Mouse (Mus musculus): ENCODE measurements around the gene Crim1. TPM values are rescaled to one million over a fixed set of nuclear protein-coding genes. Genes with fewer than 3 reads are reported as not detected.

The Crim1 gene
- polyA plus RNA-seq, 1 experiment, result 54.2 TPM

DNA sequence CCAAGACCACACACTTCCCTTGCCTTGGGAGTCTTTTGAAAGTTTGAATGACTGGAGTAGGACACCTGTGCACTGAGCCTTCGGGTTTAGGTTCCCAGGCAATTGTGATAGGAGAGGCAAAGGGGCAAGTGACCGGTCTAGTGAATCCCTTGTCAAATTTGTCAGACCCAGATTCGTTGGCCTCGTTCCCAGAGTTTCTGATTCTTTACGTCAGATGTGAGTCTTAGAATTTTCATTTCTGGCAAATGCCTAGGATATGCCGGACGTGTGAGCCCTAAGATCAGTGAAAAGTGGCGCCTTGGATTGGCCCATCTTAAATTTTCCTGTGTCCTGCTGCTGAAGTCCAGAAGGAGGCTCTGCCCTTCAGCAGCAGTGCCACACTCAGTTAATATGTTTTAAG lies 71.7 kb downstream of the Crim1 start:
- peak; percentile 36 for DNase-seq
- 54% methylated on average over 8 of the region's 8 CpGs for WGBS
- peaks cover 26% of the 10 kb centered on the region for H3K4me1 ChIP-seq (ENCODE audit: control insufficient read depth, insufficient read depth, low read length)
- no peaks in the 10 kb centered on the region for H3K36me3 ChIP-seq (ENCODE audit: control insufficient read depth, insufficient read depth, low read length)
- H3K4me3 ChIP-seq (ENCODE audit: insufficient read depth, low read depth, low read length), result no peak overlapping the region
- TF ChIP-seq POLR2A (IDR thresholded peaks at IDR 0.05; ENCODE audit: low read depth, low read length) (no peak), CTCF (conservative IDR thresholded peaks at IDR 0.05; ENCODE audit: insufficient read depth, insufficient read length, low read depth, low read length) (no peak)
- no peak overlapping the region for H3K27ac ChIP-seq (ENCODE audit: insufficient read depth, low read depth, low read length)
- H3K27me3 ChIP-seq (replicated peaks; ENCODE audit: control insufficient read depth, insufficient read depth, low read length), result no peaks in the 10 kb centered on the region

DNA sequence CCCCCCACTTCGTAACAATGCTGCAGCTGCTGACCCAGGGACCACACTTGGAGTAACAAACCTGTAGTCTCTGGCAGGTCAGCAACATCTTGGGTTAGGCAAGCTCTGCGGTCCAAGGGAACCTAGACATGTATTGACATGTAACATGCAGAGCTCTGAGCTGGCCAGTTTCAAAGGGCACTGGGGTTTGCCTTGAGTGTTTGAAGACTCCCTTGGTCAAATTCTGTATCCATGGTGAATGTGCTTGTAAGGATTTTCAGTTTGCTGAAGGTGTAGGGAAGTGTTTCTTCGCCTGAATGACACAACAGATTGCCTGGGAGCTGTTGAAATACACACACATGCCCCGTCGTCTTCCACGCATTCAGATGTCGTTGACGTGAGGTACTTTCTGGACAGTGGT lies 72.1 kb downstream of the Crim1 start:
- H3K27ac ChIP-seq (ENCODE audit: insufficient read depth, low read depth, low read length), result peak overlapping the region; percentile 45; the same call in 1 of the 2 replicates
- H3K4me1 ChIP-seq (ENCODE audit: control insufficient read depth, insufficient read depth, low read length), result peaks cover 26% of the 10 kb centered on the region
- WGBS, result 63% methylated on average over 8 of the region's 8 CpGs
- no peaks in the 10 kb centered on the region for H3K27me3 ChIP-seq (replicated peaks; ENCODE audit: control insufficient read depth, insufficient read depth, low read length)
- DNase-seq, result peak; percentile 35
- no peaks in the 10 kb centered on the region for H3K36me3 ChIP-seq (ENCODE audit: control insufficient read depth, insufficient read depth, low read length)
- H3K4me3 ChIP-seq (ENCODE audit: insufficient read depth, low read depth, low read length), result no peak overlapping the region
- TF ChIP-seq POLR2A (IDR thresholded peaks at IDR 0.05; ENCODE audit: low read depth, low read length) (no peak), CTCF (conservative IDR thresholded peaks at IDR 0.05; ENCODE audit: insufficient read depth, insufficient read length, low read depth, low read length) (no peak)

DNA sequence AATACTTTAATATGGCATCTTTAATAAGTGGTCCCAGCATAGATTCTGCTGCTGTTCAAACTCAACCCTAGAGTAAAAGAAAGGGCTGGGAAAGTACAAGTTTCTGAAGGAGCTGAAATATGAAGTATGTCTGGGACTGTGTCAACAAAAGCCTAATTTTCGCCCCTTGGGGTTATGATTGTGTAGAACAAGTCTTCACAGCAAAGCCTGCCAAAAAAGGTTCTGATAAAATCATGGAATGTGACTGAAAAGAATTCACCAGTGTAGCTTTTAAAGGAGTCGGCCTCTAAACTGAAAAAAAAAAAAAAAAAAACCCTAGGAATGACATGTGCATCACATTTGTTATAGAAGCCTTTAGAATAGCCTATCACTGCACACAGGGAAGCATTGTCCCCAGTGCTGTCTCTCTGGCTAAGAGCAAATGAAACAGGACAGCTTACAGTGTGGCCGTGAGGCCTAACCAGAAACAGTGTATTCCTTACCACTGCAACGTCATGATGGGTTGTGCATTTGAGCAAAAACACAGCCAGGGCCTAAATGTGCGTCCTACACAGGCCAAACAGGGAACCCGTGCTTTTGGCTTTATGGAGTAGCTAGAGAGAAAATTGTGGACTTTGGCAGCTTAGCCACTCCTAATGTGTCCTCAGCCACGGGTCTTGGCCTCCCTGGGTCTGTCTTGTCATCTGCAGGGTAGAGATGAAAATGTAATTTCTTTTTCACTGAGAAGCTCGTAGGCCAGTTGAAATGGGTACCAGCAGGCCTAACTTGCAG lies 72.8 kb downstream of the Crim1 start:
- DNase-seq, result peak; percentile 71
- Histone ChIP-seq H3K4me3 (ENCODE audit: insufficient read depth, low read depth, low read length) (no peak overlapping the region), H3K27ac (ENCODE audit: insufficient read depth, low read depth, low read length) (peak overlapping the region; percentile 64), H3K4me1 (ENCODE audit: control insufficient read depth, insufficient read depth, low read length) (peaks cover 26% of the 10 kb centered on the region), H3K36me3 (ENCODE audit: control insufficient read depth, insufficient read depth, low read length) (no peaks in the 10 kb centered on the region), H3K27me3 (replicated peaks; ENCODE audit: control insufficient read depth, insufficient read depth, low read length) (no peaks in the 10 kb centered on the region)
- WGBS, result 38% methylated on average over 8 of the region's 8 CpGs
- TF ChIP-seq POLR2A (IDR thresholded peaks at IDR 0.05; ENCODE audit: low read depth, low read length), result no peak
- no peak for TF ChIP-seq CTCF (conservative IDR thresholded peaks at IDR 0.05; ENCODE audit: insufficient read depth, insufficient read length, low read depth, low read length)

DNA sequence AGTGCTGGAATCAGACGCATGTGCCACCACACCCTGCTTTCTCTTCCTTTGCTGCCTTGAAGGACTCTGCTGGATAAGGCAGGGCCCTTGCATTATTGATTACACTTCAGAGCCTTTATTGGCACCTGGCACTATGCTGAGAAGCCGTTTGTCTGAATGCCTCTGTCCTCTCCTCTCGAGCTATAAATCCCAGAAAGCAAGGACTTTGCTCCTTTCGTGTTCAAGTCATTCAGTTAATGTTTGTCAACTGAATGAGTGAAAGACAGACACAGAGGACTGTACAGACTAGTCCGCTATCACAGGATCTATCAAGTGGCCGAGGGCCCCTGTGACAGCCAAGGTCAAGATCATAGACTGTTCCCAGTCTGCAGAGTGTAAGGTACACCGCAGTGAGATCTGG lies 73.8 kb downstream of the Crim1 start:
- peak; percentile 69 for DNase-seq
- peak overlapping the region; percentile 41 for H3K27ac ChIP-seq (ENCODE audit: insufficient read depth, low read depth, low read length)
- no peak for TF ChIP-seq POLR2A (IDR thresholded peaks at IDR 0.05; ENCODE audit: low read depth, low read length)
- TF ChIP-seq CTCF (conservative IDR thresholded peaks at IDR 0.05; ENCODE audit: insufficient read depth, insufficient read length, low read depth, low read length), result no peak

DNA sequence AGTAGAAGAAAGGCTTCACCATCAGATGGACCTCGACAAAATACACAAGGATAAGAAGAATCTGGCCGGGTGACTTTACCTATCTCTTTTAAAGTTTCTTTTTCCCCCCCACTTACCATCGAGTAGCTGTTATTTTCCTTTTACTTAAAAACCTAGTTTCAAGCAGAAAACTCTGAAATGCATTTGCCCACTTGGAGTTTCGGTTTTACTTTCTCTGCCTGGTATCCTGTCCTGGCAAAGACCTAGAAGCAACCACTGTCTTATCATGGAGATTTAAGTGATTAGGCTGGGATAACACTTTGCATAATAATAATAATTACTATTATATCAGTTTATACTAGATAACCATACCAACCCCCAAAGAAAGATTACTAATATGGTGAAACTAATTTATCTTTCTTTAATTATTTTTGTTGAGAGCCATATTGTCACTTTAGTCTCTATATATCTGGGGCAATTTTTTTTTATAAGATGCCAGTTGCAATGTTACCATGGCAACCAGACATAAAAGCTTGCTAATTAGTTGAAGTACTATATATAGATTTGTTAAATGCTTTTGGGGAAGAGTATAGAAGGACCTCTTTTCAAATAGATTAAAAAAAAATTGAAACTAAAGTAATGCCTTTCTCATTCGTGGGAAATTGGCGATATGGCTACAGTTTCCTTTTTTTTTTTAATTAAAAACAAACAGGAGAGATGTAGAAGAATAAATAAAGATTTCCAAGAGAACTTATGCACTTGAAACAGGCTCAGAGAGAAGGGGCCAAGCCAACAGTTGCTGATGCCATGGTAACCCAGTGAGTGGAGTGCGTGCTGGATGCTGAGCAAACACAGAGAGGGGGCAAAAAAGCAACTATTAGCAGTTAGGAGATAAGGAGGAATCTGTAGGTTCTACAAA lies 74.8 kb downstream of the Crim1 start:
- peak; percentile 23 for DNase-seq
- Histone ChIP-seq H3K36me3 (ENCODE audit: control insufficient read depth, insufficient read depth, low read length) (no peaks in the 10 kb centered on the region), H3K27ac (ENCODE audit: insufficient read depth, low read depth, low read length) (0 out of 2 replicates have a peak overlapping the region, but pooled peaks have one; percentile 5), H3K4me1 (ENCODE audit: control insufficient read depth, insufficient read depth, low read length) (peaks cover 26% of the 10 kb centered on the region), H3K4me3 (ENCODE audit: insufficient read depth, low read depth, low read length) (no peak overlapping the region), H3K27me3 (replicated peaks; ENCODE audit: control insufficient read depth, insufficient read depth, low read length) (no peaks in the 10 kb centered on the region)
- WGBS, result 77% methylated on average over 7 of the region's 7 CpGs
- TF ChIP-seq CTCF (conservative IDR thresholded peaks at IDR 0.05; ENCODE audit: insufficient read depth, insufficient read length, low read depth, low read length) (no peak), POLR2A (IDR thresholded peaks at IDR 0.05; ENCODE audit: low read depth, low read length) (no peak)

More for the DNA sequence above, 73.8 kb downstream of the Crim1 start:
- no peaks in the 10 kb centered on the region for H3K27me3 ChIP-seq (replicated peaks; ENCODE audit: control insufficient read depth, insufficient read depth, low read length)
- H3K4me3 ChIP-seq (ENCODE audit: insufficient read depth, low read depth, low read length), result no peak overlapping the region
- peaks cover 26% of the 10 kb centered on the region for H3K4me1 ChIP-seq (ENCODE audit: control insufficient read depth, insufficient read depth, low read length)
- WGBS, result 46% methylated on average over 7 of the region's 7 CpGs
- no peaks in the 10 kb centered on the region for H3K36me3 ChIP-seq (ENCODE audit: control insufficient read depth, insufficient read depth, low read length)

DNA sequence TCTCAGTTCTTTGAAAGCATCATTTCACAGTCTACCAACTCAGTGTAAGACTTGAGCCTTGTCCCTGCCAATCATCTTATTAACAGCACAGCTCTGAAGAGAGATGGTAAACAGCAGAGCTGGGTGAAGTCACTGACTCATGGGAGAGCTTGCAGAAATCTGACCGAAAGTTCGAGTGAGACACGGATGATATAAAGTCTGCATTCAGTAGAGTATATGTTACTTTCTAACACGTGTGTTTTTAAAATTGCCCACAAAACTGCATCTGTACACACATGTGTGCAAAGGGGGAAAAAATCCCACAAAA lies 75.4 kb downstream of the Crim1 start:
- 81% methylated on average over 4 of the region's 4 CpGs for WGBS
- H3K36me3 ChIP-seq (ENCODE audit: control insufficient read depth, insufficient read depth, low read length), result no peaks in the 10 kb centered on the region
- no peak for TF ChIP-seq POLR2A (IDR thresholded peaks at IDR 0.05; ENCODE audit: low read depth, low read length)
- TF ChIP-seq CTCF (conservative IDR thresholded peaks at IDR 0.05; ENCODE audit: insufficient read depth, insufficient read length, low read depth, low read length), result no peak
- no peak overlapping the region for H3K4me3 ChIP-seq (ENCODE audit: insufficient read depth, low read depth, low read length)
- no peak for DNase-seq
- H3K27me3 ChIP-seq (replicated peaks; ENCODE audit: control insufficient read depth, insufficient read depth, low read length), result no peaks in the 10 kb centered on the region
- H3K27ac ChIP-seq (ENCODE audit: insufficient read depth, low read depth, low read length), result no peak overlapping the region
- H3K4me1 ChIP-seq (ENCODE audit: control insufficient read depth, insufficient read depth, low read length), result peaks cover 26% of the 10 kb centered on the region

DNA sequence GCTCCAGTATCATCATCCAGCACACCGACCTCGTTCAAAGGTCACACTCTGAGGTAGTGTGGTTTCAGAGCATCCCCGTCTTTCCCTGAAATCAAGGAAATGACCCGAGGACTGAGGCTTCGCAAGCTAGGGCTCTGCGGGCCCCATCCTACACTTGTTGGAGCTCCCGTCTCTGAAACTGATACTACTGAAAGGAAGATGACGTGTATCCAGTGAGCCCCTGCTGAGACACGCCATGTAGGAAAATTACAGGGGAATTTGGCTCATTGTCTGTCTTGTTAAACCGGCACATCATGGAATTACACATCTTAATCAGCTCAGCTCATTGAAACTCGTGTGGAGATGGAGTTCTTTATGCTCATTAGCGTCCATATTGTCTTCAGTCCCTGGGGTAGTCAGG lies 79.1 kb downstream of the Crim1 start:
- DNase-seq, result no peak
- H3K27me3 ChIP-seq (replicated peaks; ENCODE audit: control insufficient read depth, insufficient read depth, low read length), result no peaks in the 10 kb centered on the region
- no peaks in the 10 kb centered on the region for H3K36me3 ChIP-seq (ENCODE audit: control insufficient read depth, insufficient read depth, low read length)
- H3K4me3 ChIP-seq (ENCODE audit: insufficient read depth, low read depth, low read length), result no peak overlapping the region
- 73% methylated on average over 12 of the region's 12 CpGs for WGBS
- H3K4me1 ChIP-seq (ENCODE audit: control insufficient read depth, insufficient read depth, low read length), result peaks cover 2% of the 10 kb centered on the region; the same call in 1 of the 2 replicates
- TF ChIP-seq POLR2A (IDR thresholded peaks at IDR 0.05; ENCODE audit: low read depth, low read length) (no peak), CTCF (conservative IDR thresholded peaks at IDR 0.05; ENCODE audit: insufficient read depth, insufficient read length, low read depth, low read length) (no peak)
- H3K27ac ChIP-seq (ENCODE audit: insufficient read depth, low read depth, low read length), result no peak overlapping the region
